Mouse (Mus musculus): ENCODE measurements at regions not wholly inside any gene's neighbourhood (a gene's known extent, or its start where the extent isn't known, plus 50 kb on each side); places are given as distances from the start of the nearest gene placed in this dataset.

- no peak for DNase-seq
- intact Hi-C loops (cut with DNase I), result no loop called here
These were observed 224.1 kb upstream of the Cwc22 start for GRCm38 (mm10) chr2:78170162-78170747.

GRCm38 (mm10) chr2:78165429-78165828, 219.3 kb upstream of the Cwc22 start:
- DNase-seq, result no peak
- intact Hi-C loops (cut with DNase I), result no loop called here

GRCm38 (mm10) chr2:78159877-78160485, 213.8 kb upstream of the Cwc22 start:
- DNase-seq, result peak; percentile 23 to 26
- intact Hi-C loops (cut with DNase I), result no loop called here

GRCm38 (mm10) chr2:78110335-78110734, 164.2 kb upstream of the Cwc22 start:
- DNase-seq, result no peak
- intact Hi-C loops (cut with DNase I), result no loop called here

GRCm38 (mm10) chr2:78095536-78095935, 149.4 kb upstream of the Cwc22 start:
- DNase-seq, result no peak
- intact Hi-C loops (cut with DNase I), result no loop called here

GRCm38 (mm10) chr2:78094921-78095320, 148.7 kb upstream of the Cwc22 start:
- DNase-seq, result no peak
- intact Hi-C loops (cut with DNase I), result no loop called here

- intact Hi-C loops (cut with DNase I), result no loop called here
- DNase-seq, result no peak
These were observed 118.3 kb upstream of the Cwc22 start for GRCm38 (mm10) chr2:78064321-78065037.

GRCm38 (mm10) chr2:78059801-78060416, 113.7 kb upstream of the Cwc22 start:
- intact Hi-C loops (cut with DNase I), result no loop called here
- peak in 1 of 2 experiments; percentile 5 for DNase-seq

- intact Hi-C loops (cut with DNase I), result no loop called here
- no peak for DNase-seq
These were observed 112.8 kb upstream of the Cwc22 start for GRCm38 (mm10) chr2:78058988-78059387.

- intact Hi-C loops (cut with DNase I), result no loop called here
These were observed 107.7 kb upstream of the Cwc22 start for GRCm38 (mm10) chr2:78053910-78054309.

GRCm38 (mm10) chr2:78050542-78050941, 104.4 kb upstream of the Cwc22 start:
- no peak for DNase-seq
- intact Hi-C loops (cut with DNase I), result no loop called here

More at GRCm38 (mm10) chr2:78053910-78054309, 107.7 kb upstream of the Cwc22 start:
- DNase-seq, result no peak

- intact Hi-C loops (cut with DNase I), result loop anchor here (1.0 to 5.0 kb wide), 4 partner anchors 503 to 1449 kb away; no protein-coding TSS in a partner anchor
- peak; percentile 87 to 91 for DNase-seq
These were observed 103.2 kb upstream of the Cwc22 start for GRCm38 (mm10) chr2:78049248-78049874.

- intact Hi-C loops (cut with DNase I), result loop anchor here (1.0 to 5.0 kb wide), 5 partner anchors 504 to 1450 kb away; no protein-coding TSS in a partner anchor
- peak; percentile 6 to 36 for DNase-seq
These were observed 102.5 kb upstream of the Cwc22 start for GRCm38 (mm10) chr2:78048706-78049055.

GRCm38 (mm10) chr2:78048030-78048705, 102.0 kb upstream of the Cwc22 start:
- DNase-seq, result peak in 1 of 2 experiments; percentile 18
- intact Hi-C loops (cut with DNase I), result loop anchor here (1.0 to 5.0 kb wide), 4 partner anchors 504 to 1219 kb away; no protein-coding TSS in a partner anchor

GRCm38 (mm10) chr2:78027319-78027718, 81.1 kb upstream of the Cwc22 start:
- no peak for DNase-seq
- intact Hi-C loops (cut with DNase I), result no loop called here

- DNase-seq, result no peak
- intact Hi-C loops (cut with DNase I), result no loop called here
These were observed 80.6 kb upstream of the Cwc22 start for GRCm38 (mm10) chr2:78026808-78027207.

GRCm38 (mm10) chr2:78025651-78026435, 79.7 kb upstream of the Cwc22 start:
- DNase-seq, result no peak
- intact Hi-C loops (cut with DNase I), result no loop called here

GRCm38 (mm10) chr2:78024981-78025565, 78.9 kb upstream of the Cwc22 start:
- intact Hi-C loops (cut with DNase I), result no loop called here
- DNase-seq, result no peak
